Mouse (Mus musculus) liver, adult 2 months (tissue): Measurements from ENCODE around the gene Timm17a. TPM values are rescaled to one million over a fixed set of nuclear protein-coding genes. Genes with fewer than 3 reads are reported as not detected.

Source experiments
- DNase-seq: peaks from one replicate; pipeline ENCODE4 v3.0.0-alpha.2; 2011; ENCODE audit warnings: low read depth, low spot score; ENCODE audit errors: extremely low read depth
- H3K27ac ChIP-seq: fragments of 200-500 bp; replicated peaks from 2 replicates; pipeline ENCODE4 v1.5.1; 2012; ENCODE audit warnings: low read depth, mild to moderate bottlenecking, control low read depth, inconsistent platforms, low read length; ENCODE audit not compliant: insufficient read depth
- H3K27me3 ChIP-seq: fragments of 200-500 bp; 2 replicates; pipeline ENCODE4 v1.6.1; 2012; ENCODE audit warnings: mild to moderate bottlenecking, moderate library complexity, low read length, inconsistent platforms; ENCODE audit not compliant: control insufficient read depth, insufficient read depth
- H3K36me3 ChIP-seq: fragments of 200-500 bp; 2 replicates; pipeline ENCODE4 v1.6.1; 2012; ENCODE audit warnings: low read length, inconsistent platforms; ENCODE audit not compliant: control insufficient read depth, insufficient read depth
- H3K4me1 ChIP-seq: fragments of 200-500 bp; 2 replicates; pipeline ENCODE4 v1.6.1; 2011; ENCODE audit warnings: low read length; ENCODE audit not compliant: control insufficient read depth, insufficient read depth
- H3K4me3 ChIP-seq: fragments of 200-500 bp; 2 replicates; pipeline ENCODE4 v1.5.1; 2011; ENCODE audit warnings: low read depth, mild to moderate bottlenecking, control low read depth, low read length, moderate library complexity; ENCODE audit not compliant: insufficient read depth
- H3K79me2 ChIP-seq: fragments of 200-500 bp; 2 replicates; pipeline ENCODE4 v1.6.1; 2012; ENCODE audit warnings: inconsistent platforms, mild to moderate bottlenecking, low read length, moderate library complexity; ENCODE audit not compliant: control insufficient read depth, insufficient read depth
- H3K9ac ChIP-seq: fragments of 200-500 bp; 2 replicates; pipeline ENCODE4 v1.6.1; 2012; ENCODE audit warnings: low read depth, mild to moderate bottlenecking, control low read depth, inconsistent platforms, low read length
- CTCF ChIP-seq: fragments of 200-500 bp; IDR thresholded peaks from 2 replicates; pipeline ENCODE4 v1.5.1; 2011; ENCODE audit warnings: low read depth, low read length, control low read depth
- POLR2A ChIP-seq: fragments of 200-500 bp; IDR thresholded peaks from 2 replicates; pipeline ENCODE4 v1.6.1; 2011; ENCODE audit warnings: low read length, control low read depth; ENCODE audit not compliant: insufficient read depth; ENCODE audit errors: extremely low read depth
- WGBS: fragments of 180-500 bp; shearing (Covaris S2); methylation state at CpG from one replicate; pipeline ENCODE4 v1.1.7; 2018; 5-methylcytosine and 5-hydroxymethylcytosine counted together
- polyA plus RNA-seq: library from polyadenylated mRNA; depleted of rRNA; stranded (reverse); fragments of >200 nt; gene quantifications from 2 replicates; pipeline ENCODE4 v1.2.3, GENCODE M21; 2012
- total RNA-seq: library from RNA; depleted of rRNA; stranded (reverse); fragments of >200 nt; gene quantifications from 2 replicates; pipeline ENCODE4 v1.2.3, GENCODE M21; 2014

Gene Timm17a
- total and polyA plus RNA-seq, 2 experiments = 22.0 to 34.3 TPM

GRCm38 (mm10) chr1:135346891-135347290 is 33.3 kb upstream of the Timm17a start:
- no peak overlapping the region for H3K4me3 ChIP-seq
- no peak overlapping the region for H3K9ac ChIP-seq
- TF ChIP-seq POLR2A = no peak
- no peak for TF ChIP-seq CTCF
- no peak overlapping the region for H3K27ac ChIP-seq
- WGBS = 87% methylated on average over 3 of the region's 3 CpGs
- no peaks in the 10 kb centered on the region for H3K27me3 ChIP-seq
- H3K4me1 ChIP-seq = no peaks in the 10 kb centered on the region
- no peaks in the 10 kb centered on the region for H3K36me3 ChIP-seq
- no peaks in the 10 kb centered on the region for H3K79me2 ChIP-seq
- DNase-seq = no peak

- Histone ChIP-seq H3K9ac (no peak overlapping the region), H3K27me3 (no peaks in the 10 kb centered on the region), H3K79me2 (no peaks in the 10 kb centered on the region), H3K27ac (no peak overlapping the region), H3K4me1 (no peaks in the 10 kb centered on the region), H3K36me3 (no peaks in the 10 kb centered on the region), H3K4me3 (no peak overlapping the region)
- WGBS = 57% methylated on average over 4 of the region's 4 CpGs
- TF ChIP-seq CTCF = no peak
- no peak for TF ChIP-seq POLR2A
- DNase-seq = no peak
Measured at GRCm38 (mm10) chr1:135344026-135344425, 30.4 kb upstream of the Timm17a start.

- H3K9ac ChIP-seq = no peak overlapping the region
- H3K36me3 ChIP-seq = no peaks in the 10 kb centered on the region
- H3K27me3 ChIP-seq = no peaks in the 10 kb centered on the region
- WGBS = 84% methylated on average over 8 of the region's 8 CpGs
- no peak overlapping the region for H3K27ac ChIP-seq
- H3K4me3 ChIP-seq = no peak overlapping the region
- no peaks in the 10 kb centered on the region for H3K4me1 ChIP-seq
- no peaks in the 10 kb centered on the region for H3K79me2 ChIP-seq
- no peak for DNase-seq
- no peak for TF ChIP-seq CTCF
- no peak for TF ChIP-seq POLR2A
Measured at GRCm38 (mm10) chr1:135341947-135342346, 28.4 kb upstream of the Timm17a start.

- no peak overlapping the region for H3K4me3 ChIP-seq
- H3K27ac ChIP-seq = no peak overlapping the region
- H3K4me1 ChIP-seq = no peaks in the 10 kb centered on the region
- no peaks in the 10 kb centered on the region for H3K79me2 ChIP-seq
- no peak overlapping the region for H3K9ac ChIP-seq
- DNase-seq = no peak
- H3K27me3 ChIP-seq = no peaks in the 10 kb centered on the region
- WGBS = 77% methylated on average over 6 of the region's 6 CpGs
- TF ChIP-seq POLR2A = no peak
- TF ChIP-seq CTCF = no peak
- no peaks in the 10 kb centered on the region for H3K36me3 ChIP-seq
Measured at GRCm38 (mm10) chr1:135330578-135330977, 17.0 kb upstream of the Timm17a start.

GRCm38 (mm10) chr1:135328368-135328767 is 14.8 kb upstream of the Timm17a start:
- H3K4me3 ChIP-seq = no peak overlapping the region
- H3K36me3 ChIP-seq = no peaks in the 10 kb centered on the region
- no peak overlapping the region for H3K9ac ChIP-seq
- TF ChIP-seq CTCF = no peak
- no peak for TF ChIP-seq POLR2A
- no peak for DNase-seq
- no peak overlapping the region for H3K27ac ChIP-seq
- H3K79me2 ChIP-seq = no peaks in the 10 kb centered on the region
- 80% methylated on average over 5 of the region's 5 CpGs for WGBS
- H3K27me3 ChIP-seq = peaks cover 4% of the 10 kb centered on the region; the same call in 1 of the 2 replicates
- no peaks in the 10 kb centered on the region for H3K4me1 ChIP-seq

- 92% methylated on average over 2 of the region's 2 CpGs for WGBS
- peaks cover 4% of the 10 kb centered on the region; the same call in 1 of the 2 replicates for H3K27me3 ChIP-seq
- H3K4me3 ChIP-seq = no peak overlapping the region
- H3K79me2 ChIP-seq = no peaks in the 10 kb centered on the region
- DNase-seq = no peak
- no peak overlapping the region for H3K27ac ChIP-seq
- TF ChIP-seq POLR2A = no peak
- no peak for TF ChIP-seq CTCF
- no peak overlapping the region for H3K9ac ChIP-seq
- no peaks in the 10 kb centered on the region for H3K4me1 ChIP-seq
- H3K36me3 ChIP-seq = no peaks in the 10 kb centered on the region
Measured at GRCm38 (mm10) chr1:135325934-135326333, 12.4 kb upstream of the Timm17a start.
